Mouse (Mus musculus) C3H10T1/2 (cell line): ENCODE results near the gene Mpz. TPM values are rescaled to one million over a fixed set of nuclear protein-coding genes. Genes with fewer than 3 reads are reported as not detected.

Source experiments
- polyA plus RNA-seq, 2 experiments: library from polyadenylated mRNA; unstranded; fragments of >200 nt; fragmentation: generic; extraction: Trizol; gene quantifications; one replicate each; pipeline ENCODE4 v1.2.1; 2012; ENCODE audit warnings: missing spikeins in 2 of 2

Gene Mpz
- under 1 TPM; 0.07 to 0.42 TPM for polyA plus RNA-seq

DNA sequence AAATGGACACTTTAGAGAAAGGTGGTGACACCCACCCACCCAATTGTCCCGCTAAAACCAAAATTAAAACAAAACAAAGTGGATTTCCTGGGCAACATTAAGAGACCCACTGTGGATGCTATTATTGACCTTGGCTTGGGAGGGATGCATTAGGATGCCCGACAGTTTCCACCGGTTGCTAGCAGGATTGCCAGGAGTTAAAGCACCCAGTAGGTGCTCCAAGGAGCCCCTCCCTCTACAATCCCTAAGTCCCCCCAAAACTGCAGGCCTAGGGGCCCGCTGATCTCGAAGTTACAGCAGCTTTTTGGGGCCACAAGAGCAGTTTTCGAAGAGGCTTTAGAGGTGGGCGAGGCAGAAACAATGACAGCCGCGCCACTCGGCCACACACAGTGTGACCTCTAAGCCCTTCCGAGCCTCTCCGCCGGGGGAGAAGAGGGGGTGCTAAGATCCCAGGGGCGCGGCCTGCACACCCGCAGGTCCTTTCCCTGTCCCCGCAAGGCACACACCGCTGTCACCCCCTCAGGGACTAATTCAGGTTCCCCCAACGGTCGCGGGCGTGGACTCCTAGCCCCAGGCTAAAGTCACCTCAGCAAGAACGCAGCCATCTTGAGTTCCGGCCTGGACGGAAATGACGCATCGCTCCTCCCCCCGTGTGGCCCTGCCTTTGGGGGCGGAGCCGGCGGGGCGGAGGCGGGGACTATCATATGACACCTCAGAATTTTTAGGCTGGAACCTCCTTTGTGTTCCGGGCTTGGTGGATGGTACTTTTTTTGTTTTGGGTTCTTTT is at the start of gene Mpz, which contains the start of gene Sdhc:
Mpz (plus strand) TSS at position 738 of the 787 bp plus-strand sequence.
Sdhc (minus strand) TSS at position 630 of the 787 bp plus-strand sequence.

DNA sequence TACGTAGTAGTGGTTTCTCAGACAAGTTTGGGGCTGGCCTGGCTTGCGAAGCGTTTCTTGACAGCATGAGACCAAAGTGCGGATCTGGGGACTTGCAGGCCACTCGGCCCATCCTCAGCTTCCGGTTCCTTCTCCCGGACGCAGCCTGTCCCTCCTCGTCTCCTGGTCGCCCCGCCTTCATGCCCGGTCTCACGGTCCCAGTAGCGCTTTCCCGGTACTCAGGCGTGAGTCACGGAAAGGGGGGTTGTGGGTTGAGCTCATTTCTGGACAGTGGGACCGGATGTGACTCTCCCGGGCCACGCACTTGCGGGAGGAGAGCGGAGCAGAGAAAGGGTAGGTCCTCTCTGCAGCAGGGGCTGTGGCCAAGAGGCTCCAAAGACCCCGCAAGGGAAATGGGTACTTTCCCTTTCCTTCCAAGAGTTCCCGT is 36.6 kb upstream of the Mpz start, which contains the start of gene Cfap126:
Cfap126 (plus strand) TSS at position 46 of the 427 bp plus-strand sequence.

GRCm38 (mm10) chr1:171195887-171196397 is 45.4 kb downstream of the Mpz start, which contains the start of gene Pcp4l1:
Gene Pcp4l1, minus strand, starts transcription at chr1:171196268.

Other genes with a start within 250 kb of the Mpz start
- under 1 TPM in 1 of 2 experiments, not detected in 1; 0.13 TPM for gene Fcrlb, start 237.8 kb upstream of the Mpz start, polyA plus RNA-seq
- not detected for gene Fcrla, start 223.1 kb upstream of the Mpz start, polyA plus RNA-seq
- not detected for gene Fcgr2b, start 174.2 kb upstream of the Mpz start, polyA plus RNA-seq
- gene Fcgr4, start 131.8 kb upstream of the Mpz start, polyA plus RNA-seq = 1 to 10 TPM in 1 of 2 experiments, under 1 TPM in 1; 0.23 to 2.7 TPM
- gene Fcgr3, start 85.8 kb upstream of the Mpz start, polyA plus RNA-seq = not detected
- 1 to 10 TPM in 1 of 2 experiments, under 1 TPM in 1; 0.47 to 2.7 TPM for gene Cfap126, start 36.8 kb upstream of the Mpz start, polyA plus RNA-seq
- gene Sdhc, start 108 bp upstream of the Mpz start, polyA plus RNA-seq = 100 to 1,000 TPM in 1 of 2 experiments, 10 to 100 TPM in 1; 72.7 to 128 TPM
- under 1 TPM in 1 of 2 experiments, not detected in 1; 0.11 TPM for gene Pcp4l1, start 45.6 kb downstream of the Mpz start, polyA plus RNA-seq
- under 1 TPM; 0.01 to 0.02 TPM for gene Nr1i3, start 63.3 kb downstream of the Mpz start, polyA plus RNA-seq
- 10 to 100 TPM; 30.8 to 39.3 TPM for gene Tomm40l, start 71.8 kb downstream of the Mpz start, polyA plus RNA-seq
- gene Apoa2, start 74.3 kb downstream of the Mpz start, polyA plus RNA-seq = under 1 TPM in 1 of 2 experiments, not detected in 1; 0.33 TPM
- gene Fcer1g, start 83.7 kb downstream of the Mpz start, polyA plus RNA-seq = under 1 TPM in 1 of 2 experiments, not detected in 1; 0.07 TPM
- gene Adamts4, start 99.7 kb downstream of the Mpz start, polyA plus RNA-seq = 1 to 10 TPM in 1 of 2 experiments, under 1 TPM in 1; 0.25 to 8.9 TPM
- gene Ndufs2, start 100.7 kb downstream of the Mpz start, polyA plus RNA-seq = 100 to 1,000 TPM; 163 to 201 TPM
- 10 to 100 TPM in 1 of 2 experiments, 1 to 10 TPM in 1; 9.2 to 33.6 TPM for gene B4galt3, start 119.6 kb downstream of the Mpz start, polyA plus RNA-seq
- gene Ppox, start 130.5 kb downstream of the Mpz start, polyA plus RNA-seq = 10 to 100 TPM in 1 of 2 experiments, 1 to 10 TPM in 1; 7.7 to 19.8 TPM
- gene Usp21, start 137.3 kb downstream of the Mpz start, polyA plus RNA-seq = 10 to 100 TPM; 15.3 to 46.2 TPM
- 100 to 1,000 TPM in 1 of 2 experiments, 10 to 100 TPM in 1; 96.6 to 138 TPM for gene Ufc1, start 144.3 kb downstream of the Mpz start, polyA plus RNA-seq
- gene Dedd, start 178.4 kb downstream of the Mpz start, polyA plus RNA-seq = 10 to 100 TPM; 14.8 to 45.0 TPM
- 10 to 100 TPM in 1 of 2 experiments, 1 to 10 TPM in 1; 7.6 to 30.5 TPM for gene Nit1, start 194.9 kb downstream of the Mpz start, polyA plus RNA-seq
- 10 to 100 TPM; 29.8 to 51.1 TPM for gene Pfdn2, start 195.0 kb downstream of the Mpz start, polyA plus RNA-seq
- gene Klhdc9, start 210.1 kb downstream of the Mpz start, polyA plus RNA-seq = under 1 TPM in 1 of 2 experiments, not detected in 1; 0.05 TPM
- gene Nectin4, start 219.4 kb downstream of the Mpz start, polyA plus RNA-seq = under 1 TPM; 0.02 to 0.04 TPM
- gene Arhgap30, start 238.2 kb downstream of the Mpz start, polyA plus RNA-seq = under 1 TPM; 0.02 to 0.06 TPM